Mouse (Mus musculus) myocyte (in vitro differentiated cells): ENCODE data around the gene Nomo1. TPM values are rescaled to one million over a fixed set of nuclear protein-coding genes. Genes with fewer than 3 reads are reported as not detected.
A peak's percentile ranks its signal among the peaks of the same experiment; 100 is the strongest.

Experiments used
- H3K27me3 ChIP-seq: one replicate; pipeline ENCODE4 v1.6.1; 2011; ENCODE audit not compliant: control insufficient read depth, insufficient read depth, insufficient read length
- H3K36me3 ChIP-seq: one replicate; pipeline ENCODE4 v1.6.1; 2011; ENCODE audit not compliant: control insufficient read depth, insufficient read depth
- H3K4me2 ChIP-seq: one replicate; pipeline ENCODE4 v1.6.1; 2011; ENCODE audit warnings: low read depth, control low read depth
- H3K4me3 ChIP-seq: one replicate; pipeline ENCODE4 v1.5.1; 2011; ENCODE audit warnings: mild to moderate bottlenecking, control low read depth, moderate library complexity
- H3K79me2 ChIP-seq: one replicate; pipeline ENCODE4 v1.6.1; 2011; ENCODE audit not compliant: control insufficient read depth, insufficient read depth
- H3ac ChIP-seq: one replicate; pipeline ENCODE4 v1.6.1; 2011; ENCODE audit not compliant: control insufficient read depth, insufficient read length
- CEBPB ChIP-seq: IDR thresholded peaks from 2 replicates; pipeline ENCODE4 v1.6.1; 2011; ENCODE audit warnings: mild to moderate bottlenecking, moderate library complexity; ENCODE audit not compliant: poor library complexity, insufficient read depth, severe bottlenecking
- E2F4 ChIP-seq: IDR thresholded peaks from one replicate; pipeline ENCODE4 v1.6.1; 2011; ENCODE audit warnings: mild to moderate bottlenecking, control low read depth, moderate library complexity; ENCODE audit not compliant: insufficient read depth
- MAX ChIP-seq: IDR thresholded peaks from one replicate; pipeline ENCODE4 v1.6.1; 2011; ENCODE audit warnings: low read depth, mild to moderate bottlenecking, control low read depth
- MYOD1 ChIP-seq, 3 experiments: IDR thresholded peaks; one replicate each; pipeline ENCODE4 v1.6.1; 2011; ENCODE audit warnings: control low read depth in 2 of 3, low read depth in 2 of 3, mild to moderate bottlenecking in 2 of 3, moderate library complexity in 1 of 3; ENCODE audit not compliant: insufficient read length in 2 of 3, control insufficient read depth in 1 of 3
- MYOG ChIP-seq, 3 experiments: IDR thresholded peaks; one replicate each; pipeline ENCODE4 v1.6.1; 2011; ENCODE audit warnings: control low read depth in 2 of 3, low read depth in 2 of 3, mild to moderate bottlenecking in 2 of 3; ENCODE audit not compliant: insufficient read length in 2 of 3, control insufficient read depth in 1 of 3, insufficient read depth in 1 of 3
- POLR2A ChIP-seq: IDR thresholded peaks from one replicate; pipeline ENCODE4 v1.6.1; 2011; ENCODE audit warnings: low read depth, mild to moderate bottlenecking, control low read depth, moderate library complexity; ENCODE audit not compliant: insufficient read length
- POLR2AphosphoS2 ChIP-seq: IDR thresholded peaks from one replicate; pipeline ENCODE4 v1.6.1; 2011; ENCODE audit warnings: low read depth, control low read depth; ENCODE audit not compliant: insufficient read length
- REST ChIP-seq: IDR thresholded peaks from one replicate; pipeline ENCODE4 v1.6.1; 2011; ENCODE audit warnings: mild to moderate bottlenecking, control low read depth, moderate library complexity; ENCODE audit not compliant: insufficient read depth, insufficient read length
- SRF ChIP-seq: IDR thresholded peaks from one replicate; pipeline ENCODE4 v1.6.1; 2011; ENCODE audit warnings: low read depth; ENCODE audit not compliant: control insufficient read depth, insufficient read length
- TCF12 ChIP-seq: IDR thresholded peaks from one replicate; pipeline ENCODE4 v1.6.1; 2011; ENCODE audit warnings: mild to moderate bottlenecking, control low read depth; ENCODE audit not compliant: poor library complexity, insufficient read depth, severe bottlenecking
- TCF3 ChIP-seq: IDR thresholded peaks from one replicate; pipeline ENCODE4 v1.6.1; 2011; ENCODE audit warnings: low read depth, control low read depth; ENCODE audit not compliant: insufficient read length
- USF1 ChIP-seq: IDR thresholded peaks from one replicate; pipeline ENCODE4 v1.6.1; 2011; ENCODE audit warnings: low read depth, mild to moderate bottlenecking, control low read depth, moderate library complexity
- polyA plus RNA-seq: library from polyadenylated mRNA; unstranded; fragments of >200 nt; fragmentation: generic; extraction: Trizol; gene quantifications from one replicate; pipeline ENCODE4 v1.2.1, GENCODE M21; 2012; ENCODE audit warnings: missing spikeins

Gene Nomo1
- polyA plus RNA-seq, 1 experiment, result 79.2 TPM

GRCm38 (mm10) chr7:46060688-46061087 lies 27.2 kb downstream of the Nomo1 start:
- Histone ChIP-seq H3K4me3 (no peak overlapping the region), H3K36me3 (peaks cover 10% of the 10 kb centered on the region), H3K27me3 (no peaks in the 10 kb centered on the region), H3K4me2 (no peak overlapping the region), H3ac (no peak overlapping the region), H3K79me2 (no peaks in the 10 kb centered on the region)
- TF ChIP-seq POLR2AphosphoS2, result no peak
- peak; percentile 60; the same call in 1 of the 2 replicates for TF ChIP-seq CEBPB

- Histone ChIP-seq H3K4me3 (no peak overlapping the region), H3K27me3 (no peaks in the 10 kb centered on the region), H3ac (no peak overlapping the region), H3K4me2 (no peak overlapping the region), H3K79me2 (no peaks in the 10 kb centered on the region), H3K36me3 (peaks cover 10% of the 10 kb centered on the region)
- TF ChIP-seq E2F4 (no peak), MYOG (IDR thresholded peaks at IDR 0.05; ENCODE audit: control insufficient read depth in 1 of 3, insufficient read depth in 1 of 3, insufficient read length in 2 of 3, low read depth in 2 of 3) (no peak), POLR2AphosphoS2 (no peak), POLR2A (no peak), USF1 (no peak), TCF12 (no peak), CEBPB (no peak), REST (no peak), MYOD1 (IDR thresholded peaks at IDR 0.05; ENCODE audit: control insufficient read depth in 1 of 3, insufficient read length in 2 of 3, low read depth in 2 of 3) (no peak), SRF (no peak), TCF3 (no peak), MAX (no peak)
Measured at GRCm38 (mm10) chr7:46061614-46062013, 28.1 kb downstream of the Nomo1 start.

GRCm38 (mm10) chr7:46063296-46063695 lies 29.8 kb downstream of the Nomo1 start:
- no peak overlapping the region for H3K4me3 ChIP-seq
- TF ChIP-seq USF1 (no peak), POLR2AphosphoS2 (no peak), TCF12 (no peak), MYOG (IDR thresholded peaks at IDR 0.05; ENCODE audit: control insufficient read depth in 1 of 3, insufficient read depth in 1 of 3, insufficient read length in 2 of 3, low read depth in 2 of 3) (no peak), E2F4 (no peak), TCF3 (no peak), REST (no peak), CEBPB (no peak), SRF (no peak), MYOD1 (IDR thresholded peaks at IDR 0.05; ENCODE audit: control insufficient read depth in 1 of 3, insufficient read length in 2 of 3, low read depth in 2 of 3) (no peak), MAX (no peak), POLR2A (no peak)
- no peak overlapping the region for H3K4me2 ChIP-seq
- peaks cover 10% of the 10 kb centered on the region for H3K36me3 ChIP-seq
- no peaks in the 10 kb centered on the region for H3K27me3 ChIP-seq
- H3ac ChIP-seq, result no peak overlapping the region
- no peaks in the 10 kb centered on the region for H3K79me2 ChIP-seq

DNA sequence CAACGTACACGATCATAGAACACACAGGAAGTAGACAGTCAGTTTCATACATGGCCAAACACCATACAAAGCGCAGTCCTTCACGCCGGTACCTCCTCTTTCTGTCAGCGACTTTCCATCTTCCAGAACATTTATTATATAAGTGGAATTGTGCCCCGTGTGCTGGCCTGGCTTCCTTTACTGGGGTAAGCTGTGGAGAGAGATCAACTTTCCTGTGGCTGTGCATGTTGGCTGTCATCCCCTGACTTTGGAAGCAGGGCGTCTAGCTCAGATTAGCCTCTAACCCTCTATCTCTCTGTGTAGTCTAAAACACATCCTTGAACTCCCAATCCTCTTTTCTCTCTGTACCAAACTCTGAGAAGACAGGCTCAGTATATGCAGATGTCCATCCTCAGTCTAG lies 35.3 kb downstream of the Nomo1 start:
- H3ac ChIP-seq, result no peak overlapping the region
- H3K79me2 ChIP-seq, result no peaks in the 10 kb centered on the region
- H3K4me2 ChIP-seq, result no peak overlapping the region
- H3K4me3 ChIP-seq, result no peak overlapping the region
- TF ChIP-seq POLR2AphosphoS2 (no peak), MYOG (IDR thresholded peaks at IDR 0.05; ENCODE audit: control insufficient read depth in 1 of 3, insufficient read depth in 1 of 3, insufficient read length in 2 of 3, low read depth in 2 of 3) (no peak), USF1 (no peak), POLR2A (no peak), TCF12 (no peak), MYOD1 (IDR thresholded peaks at IDR 0.05; ENCODE audit: control insufficient read depth in 1 of 3, insufficient read length in 2 of 3, low read depth in 2 of 3) (no peak), TCF3 (no peak), SRF (no peak), REST (no peak), MAX (no peak), CEBPB (no peak), E2F4 (no peak)
- H3K27me3 ChIP-seq, result no peaks in the 10 kb centered on the region
- peaks cover 5% of the 10 kb centered on the region for H3K36me3 ChIP-seq

- no peak for TF ChIP-seq REST
- no peak for TF ChIP-seq CEBPB
- no peak for TF ChIP-seq POLR2A
- no peak for TF ChIP-seq SRF
- TF ChIP-seq USF1, result no peak
- no peak for TF ChIP-seq TCF12
- TF ChIP-seq MAX, result no peak
- no peak for TF ChIP-seq E2F4
- TF ChIP-seq MYOD1 (IDR thresholded peaks at IDR 0.05; ENCODE audit: control insufficient read depth in 1 of 3, insufficient read length in 2 of 3, low read depth in 2 of 3), result no peak
- TF ChIP-seq POLR2AphosphoS2, result no peak
- TF ChIP-seq TCF3, result no peak
- TF ChIP-seq MYOG (IDR thresholded peaks at IDR 0.05; ENCODE audit: control insufficient read depth in 1 of 3, insufficient read depth in 1 of 3, insufficient read length in 2 of 3, low read depth in 2 of 3), result no peak
- peaks cover 4% of the 10 kb centered on the region for H3K36me3 ChIP-seq
- H3ac ChIP-seq, result no peak overlapping the region
- no peaks in the 10 kb centered on the region for H3K79me2 ChIP-seq
- no peak overlapping the region for H3K4me2 ChIP-seq
- no peaks in the 10 kb centered on the region for H3K27me3 ChIP-seq
- H3K4me3 ChIP-seq, result no peak overlapping the region
Measured at GRCm38 (mm10) chr7:46076844-46077243, 43.3 kb downstream of the Nomo1 start.
